Mouse (Mus musculus): ENCODE measurements at regions not wholly inside any gene's neighbourhood (a gene's known extent, or its start where the extent isn't known, plus 50 kb on each side); places are given as distances from the start of the nearest gene placed in this dataset.

DNA sequence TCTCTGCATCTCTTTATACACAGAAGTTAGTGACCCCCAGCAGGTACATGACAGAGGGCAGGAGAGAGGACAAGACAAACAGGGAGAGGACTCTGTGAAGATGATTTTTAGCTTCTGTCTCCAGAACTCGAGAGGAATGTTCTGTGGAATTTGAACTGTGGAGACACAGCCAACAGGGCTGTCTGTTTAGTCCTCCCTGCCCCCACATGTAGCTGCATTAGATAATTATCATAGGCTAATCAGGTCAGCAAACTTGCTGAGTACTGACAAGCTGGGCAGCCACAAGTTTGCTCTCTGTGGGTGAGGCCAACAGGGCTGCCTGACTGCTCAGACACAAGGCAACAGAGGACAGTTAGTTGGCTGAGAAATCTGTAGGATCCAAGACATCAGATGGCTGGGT is 329.0 kb upstream of the Zfp462 start:
- TF ChIP-seq POLR2A (IDR thresholded peaks at IDR 0.05; ENCODE audit: control insufficient read depth in 1 of 2, insufficient read depth in 1 of 2, low read depth in 1 of 2, low read length in 2 of 2, poor library complexity in 1 of 2), result no peak
- TF ChIP-seq MAZ (IDR thresholded peaks at IDR 0.05; ENCODE audit: low read depth, low read length), result no peak
- TF ChIP-seq MAFK (IDR thresholded peaks at IDR 0.05; ENCODE audit: borderline replicate concordance, low read depth, low read length), result no peak
- TF ChIP-seq NRF1 (IDR thresholded peaks at IDR 0.05; ENCODE audit: insufficient read depth, low read depth, low read length, poor library complexity, severe bottlenecking), result no peak
- TF ChIP-seq MYC (IDR thresholded peaks at IDR 0.05; ENCODE audit: low read depth, low read length), result no peak
- TF ChIP-seq TCF12 (IDR thresholded peaks at IDR 0.05; ENCODE audit: low read depth, low read length), result no peak
- no peak for TF ChIP-seq CTCF (IDR thresholded peaks at IDR 0.05 in 2 of 3, conservative IDR thresholded peaks at IDR 0.05 in 1 of 3; ENCODE audit: control insufficient read depth in 1 of 3, insufficient read depth in 1 of 3, low read depth in 2 of 3, low read length in 3 of 3, poor library complexity in 1 of 3, severe bottlenecking in 1 of 3)
- no peak for TF ChIP-seq RCOR1 (IDR thresholded peaks at IDR 0.05; ENCODE audit: low read depth, low read length)
- TF ChIP-seq SMC3 (IDR thresholded peaks at IDR 0.05; ENCODE audit: low read depth, low read length), result no peak
- no peak for TF ChIP-seq USF1 (IDR thresholded peaks at IDR 0.05; ENCODE audit: low read depth, low read length)
